In the genomic region with DNA sequence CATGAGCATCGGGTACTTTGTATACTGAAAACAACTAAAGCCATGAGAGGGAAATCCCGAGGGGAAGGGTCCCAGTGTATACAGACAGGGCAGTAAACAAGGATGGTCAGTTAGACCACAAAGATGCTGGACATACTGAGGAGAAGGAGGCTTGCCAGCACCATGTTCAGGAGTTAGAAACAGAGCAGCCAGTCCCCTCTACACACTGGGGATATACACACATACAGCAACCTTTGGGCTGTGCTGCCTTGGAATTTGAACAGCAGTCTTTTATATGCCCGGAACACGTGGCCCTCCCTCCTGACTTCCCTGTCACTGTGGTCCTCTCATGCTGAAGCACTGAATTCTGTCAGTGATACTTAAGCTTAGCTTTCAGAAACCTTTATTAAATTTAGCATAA, we compare ENCODE assay signal across 20 mouse cellular contexts.
"Had no signal": no experiment of that assay in that cellular context is flagged by ENCODE, and none has a peak within 500 bp of the region (broad histone marks: within the 10 kb centered on the region; RNA-seq: fewer than 3 reads in every experiment).

No protein-coding gene starts in this region.

- H3K27ac ChIP-seq: midbrain, embryonic 10.5 days; midbrain, embryonic 12.5 days; neural tube, embryonic 13.5 days; neural tube, embryonic 15.5 days; stomach, embryonic 15.5 days; stomach, postnatal 0 days had no signal

- H3K9ac ChIP-seq: lung, embryonic 14.5 days; midbrain, embryonic 12.5 days; neural tube, embryonic 13.5 days; neural tube, embryonic 15.5 days; stomach, embryonic 15.5 days had no signal

- DNase-seq: lung, adult 18-20 months; lung, embryonic 14.5 days; lung, postnatal 10 days; lung, postnatal 4 days; midbrain, embryonic 14.5 days; retina, postnatal 1 day; right cerebral cortex, adult 18-20 months; right cerebral cortex, postnatal 25 days; right cerebral cortex, postnatal 4 days; spleen, adult 18-20 months; thymus, adult 2 months; thymus, postnatal 25 days had no signal

- H3K4me2 ChIP-seq: lung, embryonic 14.5 days; midbrain, embryonic 12.5 days; neural tube, embryonic 13.5 days; neural tube, embryonic 15.5 days; stomach, embryonic 15.5 days had no signal

- H3K36me3 ChIP-seq: midbrain, embryonic 10.5 days; midbrain, embryonic 12.5 days; neural tube, embryonic 13.5 days; neural tube, embryonic 15.5 days; stomach, embryonic 15.5 days had no signal

- H3K4me3 ChIP-seq: midbrain, embryonic 10.5 days; midbrain, embryonic 12.5 days; myocyte; neural tube, embryonic 13.5 days; neural tube, embryonic 15.5 days; stomach, embryonic 15.5 days had no signal

- H3K27me3 ChIP-seq: midbrain, embryonic 12.5 days; neural tube, embryonic 13.5 days; neural tube, embryonic 15.5 days; stomach, embryonic 15.5 days had no signal

- H3K9me3 ChIP-seq: midbrain, embryonic 10.5 days; midbrain, embryonic 12.5 days; neural tube, embryonic 13.5 days; neural tube, embryonic 15.5 days; stomach, embryonic 15.5 days had no signal

- ATAC-seq: midbrain, embryonic 16.5 days had no signal
